Mouse (Mus musculus) spleen, postnatal 0 days (tissue): ENCODE data around the gene Nubp2. TPM values are rescaled to one million over a fixed set of nuclear protein-coding genes. Genes with fewer than 3 reads are reported as not detected.

Source experiments
- polyA plus RNA-seq: library from polyadenylated mRNA; unstranded; fragments of >200 nt; fragmentation: Nextera tagmentation; extraction: Ambion mirVana; gene quantifications from 2 replicates; pipeline ENCODE4 v1.2.1, GENCODE M21; 2015

The Nubp2 gene
- polyA plus RNA-seq: 73.8 and 78.0 TPM in 2 replicates

GRCm38 (mm10) chr17:24886134-24886931, at the start of gene Nubp2, which contains the start of gene Spsb3:
Gene Nubp2, minus strand, starts transcription at chr17:24886349.
Gene Spsb3, plus strand, starts transcription at chr17:24886643.

GRCm38 (mm10) chr17:24896241-24896992, 10.3 kb upstream of the Nubp2 start, which contains the start of gene Nme3:
Gene Nme3, plus strand, starts transcription at chr17:24896500.

GRCm38 (mm10) chr17:24894995-24895547, 8.9 kb upstream of the Nubp2 start, which contains the start of the genes Eme2 and Mrps34:
Gene Eme2, minus strand, starts transcription at chr17:24895087.
Gene Mrps34, plus strand, starts transcription at chr17:24895116.

GRCm38 (mm10) chr17:24865776-24866175, 20.4 kb downstream of the Nubp2 start, which contains the start of gene Igfals:
Gene Igfals, plus strand, starts transcription at chr17:24865997.

GRCm38 (mm10) chr17:24850065-24850772, 35.9 kb downstream of the Nubp2 start, which contains the start of gene Fahd1:
Gene Fahd1, minus strand, starts transcription at chr17:24850364.

GRCm38 (mm10) chr17:24839842-24840241, 46.3 kb downstream of the Nubp2 start, which contains the start of gene Hagh:
Gene Hagh, plus strand, starts transcription at chr17:24840143.

Other genes starting within 250 kb of the Nubp2 start
- gene Slc9a3r2, start 236.0 kb downstream of the Nubp2 start, polyA plus RNA-seq: 32.8 and 46.2 TPM in 2 replicates
- gene Npw, start 227.9 kb downstream of the Nubp2 start, polyA plus RNA-seq: 0.44 and 0.54 TPM in 2 replicates
- gene Zfp598, start 216.7 kb downstream of the Nubp2 start, polyA plus RNA-seq: 9.6 and 9.9 TPM in 2 replicates
- gene Syngr3, start 196.4 kb downstream of the Nubp2 start, polyA plus RNA-seq: 0.06 and 0.11 TPM in 2 replicates
- 31.0 and 32.6 TPM in 2 replicates for gene Gfer, start 190.2 kb downstream of the Nubp2 start, polyA plus RNA-seq
- gene Noxo1, start 190.1 kb downstream of the Nubp2 start, polyA plus RNA-seq: 0.81 and 1.3 TPM in 2 replicates
- gene Tbl3, start 178.7 kb downstream of the Nubp2 start, polyA plus RNA-seq: 35.3 and 37.9 TPM in 2 replicates
- gene Rnf151, start 168.3 kb downstream of the Nubp2 start, polyA plus RNA-seq: not detected in 2 replicates
- gene Rps2, start 168.2 kb downstream of the Nubp2 start, polyA plus RNA-seq: 1,569 and 1,600 TPM in 2 replicates
- gene Ndufb10, start 161.9 kb downstream of the Nubp2 start, polyA plus RNA-seq: 212 and 230 TPM in 2 replicates
- 1.1 and 1.3 TPM in 2 replicates for gene Rpl3l, start 158.5 kb downstream of the Nubp2 start, polyA plus RNA-seq
- 103 and 110 TPM in 2 replicates for gene Msrb1, start 149.7 kb downstream of the Nubp2 start, polyA plus RNA-seq
- gene Hs3st6, start 133.4 kb downstream of the Nubp2 start, polyA plus RNA-seq: not detected in 2 replicates
- 0.32 and 0.78 TPM in 2 replicates for gene Meiob, start 82.1 kb downstream of the Nubp2 start, polyA plus RNA-seq
- 168 and 186 TPM in 2 replicates for gene Hagh, start 46.2 kb downstream of the Nubp2 start, polyA plus RNA-seq
- gene Fahd1, start 36.0 kb downstream of the Nubp2 start, polyA plus RNA-seq: 54.4 and 61.1 TPM in 2 replicates
- 0.08 and 0.21 TPM in 2 replicates for gene Igfals, start 20.4 kb downstream of the Nubp2 start, polyA plus RNA-seq
- 51.9 and 55.4 TPM in 2 replicates for gene Spsb3, start 294 bp upstream of the Nubp2 start, polyA plus RNA-seq
- 11.8 and 12.7 TPM in 2 replicates for gene Eme2, start 8.7 kb upstream of the Nubp2 start, polyA plus RNA-seq
- gene Mrps34, start 8.8 kb upstream of the Nubp2 start, polyA plus RNA-seq: 71.0 and 73.0 TPM in 2 replicates
- 66.5 and 77.6 TPM in 2 replicates for gene Nme3, start 10.2 kb upstream of the Nubp2 start, polyA plus RNA-seq
- 12.6 and 13.3 TPM in 2 replicates for gene Mapk8ip3, start 50.6 kb upstream of the Nubp2 start, polyA plus RNA-seq
- 45.9 and 49.2 TPM in 2 replicates for gene Jpt2, start 74.3 kb upstream of the Nubp2 start, polyA plus RNA-seq
- 5.2 and 5.9 TPM in 2 replicates for gene Cramp1l, start 129.4 kb upstream of the Nubp2 start, polyA plus RNA-seq
- 80.5 and 98.2 TPM in 2 replicates for gene Ift140, start 129.7 kb upstream of the Nubp2 start, polyA plus RNA-seq
- gene Tmem204, start 197.2 kb upstream of the Nubp2 start, polyA plus RNA-seq: 24.2 and 26.6 TPM in 2 replicates
- gene Telo2, start 229.6 kb upstream of the Nubp2 start, polyA plus RNA-seq: 18.4 and 24.4 TPM in 2 replicates
- gene Ptx4, start 234.4 kb upstream of the Nubp2 start, polyA plus RNA-seq: not detected in 2 replicates
- 10.8 and 11.8 TPM in 2 replicates for gene Clcn7, start 247.0 kb upstream of the Nubp2 start, polyA plus RNA-seq